Mouse (Mus musculus) C2C12 (cell line): Measurements from ENCODE around the gene Fkbp9.

Source experiments
- CEBPB ChIP-seq: IDR thresholded peaks from one replicate; pipeline ENCODE4 v1.6.1; 2011; ENCODE audit warnings: low read depth, mild to moderate bottlenecking, control low read depth, moderate library complexity
- CTCF ChIP-seq: IDR thresholded peaks from one replicate; pipeline ENCODE4 v1.5.1; 2011; ENCODE audit not compliant: control insufficient read depth, insufficient read depth, insufficient read length
- MAX ChIP-seq: IDR thresholded peaks from one replicate; pipeline ENCODE4 v1.6.1; 2011; ENCODE audit warnings: mild to moderate bottlenecking, control low read depth
- MYOD1 ChIP-seq: IDR thresholded peaks from one replicate; pipeline ENCODE4 v1.6.1; 2011; ENCODE audit warnings: low read depth; ENCODE audit not compliant: control insufficient read depth, insufficient read length
- MYOG ChIP-seq: IDR thresholded peaks from one replicate; pipeline ENCODE4 v1.6.1; 2011; ENCODE audit not compliant: control insufficient read depth, insufficient read length; ENCODE audit errors: extremely low read depth
- USF1 ChIP-seq: IDR thresholded peaks from one replicate; pipeline ENCODE4 v1.6.1; 2011; ENCODE audit warnings: low read depth, mild to moderate bottlenecking, control low read depth, moderate library complexity

DNA sequence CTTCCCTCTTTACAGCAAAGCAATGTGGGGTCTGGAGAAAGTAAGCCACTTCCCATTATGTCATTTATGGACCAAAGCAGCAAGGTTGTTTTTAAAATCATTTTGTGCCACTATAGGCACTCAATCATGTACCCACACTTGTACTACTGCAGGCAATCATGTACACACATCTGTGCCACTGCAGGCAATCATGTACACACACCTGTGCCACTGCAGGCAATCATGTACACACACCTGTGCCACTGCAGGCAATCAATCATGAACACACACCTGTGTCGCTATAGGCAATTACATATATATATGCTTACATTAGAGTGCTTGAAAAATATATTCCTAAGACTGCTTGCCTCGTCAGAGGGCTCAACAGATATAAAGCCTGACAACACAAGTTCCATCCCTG is 73.1 kb downstream of the Fkbp9 start:
- TF ChIP-seq CTCF (no peak), MYOD1 (no peak), CEBPB (no peak), MAX (no peak), USF1 (no peak), MYOG (no peak)
